Mouse (Mus musculus) bone marrow macrophage, adult 2 months (primary cell): Measurements from ENCODE around the gene Mdc1.

ENCODE experiments used
- CTCF ChIP-seq: IDR thresholded peaks from 2 replicates; pipeline ENCODE4 v1.5.1; 2012; ENCODE audit warnings: low read depth, mild to moderate bottlenecking, low read length, moderate library complexity
- POLR2A ChIP-seq: IDR thresholded peaks from 2 replicates; pipeline ENCODE4 v1.6.1; 2012; ENCODE audit warnings: mild to moderate bottlenecking, low read depth, low read length, borderline replicate concordance

GRCm38 (mm10) chr17:35869346-35870067, 28.2 kb downstream of the Mdc1 start:
- TF ChIP-seq POLR2A (no peak), CTCF (no peak)
